Mouse (Mus musculus) testis, adult 2 months (tissue): ENCODE measurements around the gene Slc39a11. TPM values are rescaled to one million over a fixed set of nuclear protein-coding genes. Genes with fewer than 3 reads are reported as not detected.
A peak's percentile ranks its signal among the peaks of the same experiment; 100 is the strongest.

Source experiments
- H3K27ac ChIP-seq: fragments of 200-500 bp; 2 replicates; pipeline ENCODE4 v1.5.1; 2012; ENCODE audit warnings: low read depth, low read length; ENCODE audit not compliant: control insufficient read depth, insufficient read depth
- H3K27me3 ChIP-seq: fragments of 200-500 bp; 2 replicates; pipeline ENCODE4 v1.6.1; 2012; ENCODE audit warnings: mild to moderate bottlenecking, low read length, moderate library complexity; ENCODE audit not compliant: control insufficient read depth, insufficient read depth
- H3K36me3 ChIP-seq: fragments of 200-500 bp; 2 replicates; pipeline ENCODE4 v1.6.1; 2012; ENCODE audit warnings: mild to moderate bottlenecking, low read length; ENCODE audit not compliant: control insufficient read depth, insufficient read depth
- H3K4me1 ChIP-seq: fragments of 200-500 bp; 2 replicates; pipeline ENCODE4 v1.6.1; 2012; ENCODE audit warnings: low read length; ENCODE audit not compliant: control insufficient read depth, insufficient read depth
- H3K4me3 ChIP-seq: fragments of 200-500 bp; 2 replicates; pipeline ENCODE4 v1.5.1; 2012; ENCODE audit warnings: low read depth, mild to moderate bottlenecking, low read length, moderate library complexity, mixed read lengths; ENCODE audit not compliant: control insufficient read depth
- CTCF ChIP-seq: fragments of 200-500 bp; IDR thresholded peaks from 2 replicates; pipeline ENCODE4 v1.5.1; 2012; ENCODE audit warnings: low read depth, mild to moderate bottlenecking, inconsistent platforms, low read length, moderate library complexity; ENCODE audit not compliant: control insufficient read depth, insufficient read depth, insufficient replicate concordance
- POLR2A ChIP-seq: fragments of 200-500 bp; IDR thresholded peaks from 2 replicates; pipeline ENCODE4 v1.6.1; 2012; ENCODE audit warnings: low read depth, mild to moderate bottlenecking, inconsistent platforms, low read length, moderate library complexity; ENCODE audit not compliant: control insufficient read depth
- polyA plus RNA-seq: library from polyadenylated mRNA; depleted of rRNA; stranded (reverse); fragments of >200 nt; gene quantifications from 2 replicates; pipeline ENCODE4 v1.2.3, GENCODE M21; 2012

Gene Slc39a11
- polyA plus RNA-seq, 1 experiment: 8.9 TPM

GRCm38 (mm10) chr11:113658319-113658718, 8.4 kb upstream of the Slc39a11 start:
- peaks cover 2% of the 10 kb centered on the region; the same call in 1 of the 2 replicates for H3K36me3 ChIP-seq
- no peak overlapping the region for H3K4me3 ChIP-seq
- H3K27ac ChIP-seq: no peak overlapping the region
- H3K27me3 ChIP-seq: no peaks in the 10 kb centered on the region
- TF ChIP-seq CTCF: no peak
- TF ChIP-seq POLR2A: no peak
- no peaks in the 10 kb centered on the region for H3K4me1 ChIP-seq

DNA sequence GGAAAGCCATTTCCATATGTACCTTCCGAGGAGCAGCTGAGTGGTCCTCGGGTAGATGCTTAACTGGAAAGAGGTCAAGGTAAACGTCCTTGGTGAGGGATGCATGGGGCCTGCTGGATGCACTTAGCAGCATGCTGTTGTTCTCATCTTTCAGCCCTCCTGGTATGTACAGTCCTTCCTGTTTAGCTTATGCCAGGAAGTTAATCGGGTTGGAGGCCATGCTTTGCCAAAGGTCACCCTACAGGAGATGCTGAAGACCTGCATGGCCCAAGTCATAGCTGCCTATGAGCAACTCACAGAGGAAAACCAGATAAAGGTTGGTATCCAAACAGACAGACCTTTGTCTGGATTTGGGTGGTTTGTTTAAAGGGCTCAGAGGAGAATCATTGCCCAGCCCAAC, 7.3 kb upstream of the Slc39a11 start:
- no peak overlapping the region for H3K4me3 ChIP-seq
- no peaks in the 10 kb centered on the region for H3K4me1 ChIP-seq
- TF ChIP-seq CTCF (no peak), POLR2A (no peak)
- no peaks in the 10 kb centered on the region for H3K27me3 ChIP-seq
- no peak overlapping the region for H3K27ac ChIP-seq
- peaks cover 2% of the 10 kb centered on the region; the same call in 1 of the 2 replicates for H3K36me3 ChIP-seq

DNA sequence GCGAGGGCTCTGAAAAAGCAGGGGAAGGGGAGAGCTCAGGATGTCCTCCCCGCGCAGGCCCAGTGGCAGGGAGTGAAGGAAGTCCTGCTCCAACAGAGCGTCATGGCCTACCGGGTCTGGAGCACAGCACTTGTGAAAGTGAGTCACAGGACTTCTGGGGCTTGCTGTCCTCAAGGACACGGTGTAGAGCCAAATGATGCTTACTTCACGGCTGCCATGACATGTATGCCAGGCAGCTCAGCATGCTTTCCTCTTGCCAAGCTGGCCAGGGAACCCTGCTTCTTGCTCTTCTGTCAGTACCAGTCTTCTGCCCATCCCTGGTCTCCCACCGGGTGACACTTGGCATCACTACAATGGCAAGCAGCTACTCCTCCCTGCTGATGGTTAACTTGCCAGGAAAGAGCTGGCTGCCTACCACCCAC, 6.6 kb upstream of the Slc39a11 start:
- H3K27ac ChIP-seq: no peak overlapping the region
- no peak overlapping the region for H3K4me3 ChIP-seq
- peaks cover 2% of the 10 kb centered on the region; the same call in 1 of the 2 replicates for H3K36me3 ChIP-seq
- no peak for TF ChIP-seq POLR2A
- no peak for TF ChIP-seq CTCF
- H3K27me3 ChIP-seq: no peaks in the 10 kb centered on the region
- H3K4me1 ChIP-seq: no peaks in the 10 kb centered on the region

- Histone ChIP-seq H3K4me1 (peaks cover 5% of the 10 kb centered on the region; the same call in 1 of the 2 replicates), H3K4me3 (no peak overlapping the region), H3K27ac (no peak overlapping the region), H3K36me3 (no peaks in the 10 kb centered on the region; the same call in 1 of the 2 replicates), H3K27me3 (no peaks in the 10 kb centered on the region)
- TF ChIP-seq CTCF (no peak), POLR2A (no peak)
These were observed 4.8 kb upstream of the Slc39a11 start for GRCm38 (mm10) chr11:113654561-113655270.

DNA sequence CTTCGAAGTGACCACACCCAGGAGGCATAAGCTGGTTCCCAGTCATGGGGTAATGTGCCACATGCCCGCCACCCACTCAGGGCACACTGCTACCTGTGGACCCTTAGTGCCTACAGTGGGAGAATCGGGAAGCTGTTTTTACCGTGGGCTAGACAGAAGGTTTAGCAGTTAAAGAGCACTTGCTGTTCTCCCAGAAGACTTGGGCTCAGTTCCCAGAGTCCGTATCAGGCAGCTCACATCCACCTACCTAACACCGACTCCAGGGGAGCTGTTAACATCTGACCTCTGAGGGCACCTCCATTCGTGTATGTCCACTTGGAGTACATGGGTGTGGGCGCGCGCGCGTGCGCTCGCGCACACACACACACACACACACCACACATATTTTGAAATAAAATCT, 4.2 kb upstream of the Slc39a11 start:
- TF ChIP-seq POLR2A: no peak
- TF ChIP-seq CTCF: no peak
- Histone ChIP-seq H3K27ac (no peak overlapping the region), H3K36me3 (no peaks in the 10 kb centered on the region; the same call in 1 of the 2 replicates), H3K4me1 (peaks cover 5% of the 10 kb centered on the region; the same call in 1 of the 2 replicates), H3K4me3 (no peak overlapping the region), H3K27me3 (no peaks in the 10 kb centered on the region)

GRCm38 (mm10) chr11:113652516-113652915, 2.6 kb upstream of the Slc39a11 start:
- Histone ChIP-seq H3K36me3 (no peaks in the 10 kb centered on the region; the same call in 1 of the 2 replicates), H3K4me1 (peaks cover 16% of the 10 kb centered on the region), H3K27ac (no peak overlapping the region), H3K4me3 (no peak overlapping the region), H3K27me3 (no peaks in the 10 kb centered on the region)
- no peak for TF ChIP-seq POLR2A
- TF ChIP-seq CTCF: no peak

GRCm38 (mm10) chr11:113651907-113652273, 2.0 kb upstream of the Slc39a11 start:
- Histone ChIP-seq H3K27me3 (no peaks in the 10 kb centered on the region), H3K4me3 (peak overlapping the region; percentile 0; the same call in 1 of the 2 replicates), H3K4me1 (peaks cover 16% of the 10 kb centered on the region), H3K27ac (no peak overlapping the region), H3K36me3 (no peaks in the 10 kb centered on the region; the same call in 1 of the 2 replicates)
- no peak for TF ChIP-seq POLR2A
- TF ChIP-seq CTCF: peak; percentile 50; the same call in 1 of the 2 replicates
